Mouse (Mus musculus): ENCODE data around the gene Fam71e1.

The Fam71e1 gene

GRCm38 (mm10) chr7:44471880-44472557 lies 24.4 kb upstream of the Fam71e1 start:
- DNase-seq, result peak; percentile 60

GRCm38 (mm10) chr7:44472558-44472885 lies 23.9 kb upstream of the Fam71e1 start:
- DNase-seq, result no peak

GRCm38 (mm10) chr7:44472961-44473646 lies 23.3 kb upstream of the Fam71e1 start:
- peak; percentile 62 for DNase-seq

GRCm38 (mm10) chr7:44474419-44474818 lies 22.0 kb upstream of the Fam71e1 start:
- DNase-seq, result peak; percentile 76

DNA sequence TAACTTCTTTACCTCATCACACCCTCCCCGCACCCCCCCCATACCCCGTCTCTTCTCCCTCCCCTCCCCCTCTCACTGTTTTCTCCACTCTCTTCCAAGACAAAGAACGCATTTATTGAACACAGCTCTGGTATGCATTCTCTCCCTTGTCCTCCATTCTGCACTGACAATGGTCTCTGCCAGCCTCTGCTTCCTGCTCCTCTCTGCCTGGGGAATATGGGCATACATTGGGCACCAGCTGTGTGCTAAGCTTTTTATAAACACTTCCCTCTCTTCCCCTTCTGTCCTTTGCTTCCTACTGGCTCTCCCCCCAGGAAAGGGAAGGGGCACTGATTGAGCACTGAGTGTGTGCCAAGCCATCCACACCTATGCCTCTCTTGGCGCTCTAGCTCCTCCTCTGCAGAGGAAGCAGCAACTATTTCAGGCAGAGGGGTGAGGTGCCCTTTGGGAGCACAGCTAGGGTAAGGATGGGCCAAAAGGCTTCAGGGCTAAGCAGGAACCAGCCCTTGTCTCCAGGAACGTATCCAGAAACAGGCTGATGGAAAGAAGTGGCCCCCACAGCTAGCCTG lies 21.3 kb upstream of the Fam71e1 start:
- peak; percentile 35 for DNase-seq

DNA sequence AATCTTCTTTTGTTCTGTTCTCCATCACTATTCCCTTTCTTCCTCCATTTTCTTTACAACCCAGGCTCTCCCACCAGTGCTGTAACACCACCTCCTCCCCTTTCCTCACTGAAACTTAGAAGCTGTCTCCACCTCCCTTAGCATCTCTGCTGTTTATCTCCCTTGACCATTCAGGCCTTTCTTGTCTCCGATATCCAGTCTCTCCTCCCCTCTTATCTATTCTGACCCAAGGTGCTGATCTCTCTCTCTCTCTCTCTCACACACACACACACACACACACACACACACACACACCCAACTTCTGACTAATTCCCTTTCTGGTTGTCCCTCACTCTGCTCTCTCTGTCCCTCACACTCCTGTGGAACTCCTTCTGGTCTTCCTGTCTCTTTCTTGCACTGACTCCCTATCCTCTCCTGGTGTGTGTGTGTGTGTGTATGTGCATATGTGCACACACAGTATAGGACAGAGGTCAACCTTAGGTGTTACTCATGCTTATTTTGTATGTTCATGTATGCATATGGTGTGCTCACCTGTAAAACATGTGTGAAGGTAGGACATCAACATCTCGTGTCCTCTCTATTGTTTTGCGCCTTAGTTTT lies 13.4 kb upstream of the Fam71e1 start:
- no peak for DNase-seq

GRCm38 (mm10) chr7:44484109-44484508 lies 12.3 kb upstream of the Fam71e1 start:
- DNase-seq, result peak; percentile 1

GRCm38 (mm10) chr7:44484841-44485571 lies 11.4 kb upstream of the Fam71e1 start:
- DNase-seq, result peak; percentile 77

DNA sequence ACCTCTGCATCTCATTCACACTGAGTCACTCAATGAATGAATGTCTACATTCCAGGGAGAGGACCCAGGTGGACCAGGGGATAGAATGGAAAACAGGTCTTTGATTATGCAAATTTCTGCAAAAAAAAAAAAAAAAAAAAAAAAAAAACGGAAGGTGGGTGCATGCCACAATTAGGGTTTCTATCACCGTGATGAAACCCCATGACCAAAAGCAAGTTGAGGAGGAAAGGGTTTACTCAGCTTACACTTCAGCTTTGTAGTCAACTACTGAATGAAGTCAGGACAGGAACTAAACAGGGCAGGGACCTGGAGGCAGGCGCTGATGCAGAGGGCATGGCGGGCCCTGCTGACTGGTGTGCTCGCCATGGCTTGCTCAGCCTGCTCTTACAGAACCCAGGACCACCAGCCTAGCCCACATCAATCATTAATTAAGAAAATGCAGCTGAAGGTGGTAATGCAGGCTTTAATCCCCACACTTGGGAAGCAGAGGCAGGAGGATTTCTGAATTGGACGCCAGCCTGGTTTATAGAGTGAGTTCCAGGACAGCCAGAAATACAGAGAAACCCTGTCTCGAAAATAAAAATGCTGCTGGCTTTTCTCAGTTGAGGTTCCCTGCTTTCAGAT lies 10.7 kb upstream of the Fam71e1 start:
- DNase-seq, result peak; percentile 16

DNA sequence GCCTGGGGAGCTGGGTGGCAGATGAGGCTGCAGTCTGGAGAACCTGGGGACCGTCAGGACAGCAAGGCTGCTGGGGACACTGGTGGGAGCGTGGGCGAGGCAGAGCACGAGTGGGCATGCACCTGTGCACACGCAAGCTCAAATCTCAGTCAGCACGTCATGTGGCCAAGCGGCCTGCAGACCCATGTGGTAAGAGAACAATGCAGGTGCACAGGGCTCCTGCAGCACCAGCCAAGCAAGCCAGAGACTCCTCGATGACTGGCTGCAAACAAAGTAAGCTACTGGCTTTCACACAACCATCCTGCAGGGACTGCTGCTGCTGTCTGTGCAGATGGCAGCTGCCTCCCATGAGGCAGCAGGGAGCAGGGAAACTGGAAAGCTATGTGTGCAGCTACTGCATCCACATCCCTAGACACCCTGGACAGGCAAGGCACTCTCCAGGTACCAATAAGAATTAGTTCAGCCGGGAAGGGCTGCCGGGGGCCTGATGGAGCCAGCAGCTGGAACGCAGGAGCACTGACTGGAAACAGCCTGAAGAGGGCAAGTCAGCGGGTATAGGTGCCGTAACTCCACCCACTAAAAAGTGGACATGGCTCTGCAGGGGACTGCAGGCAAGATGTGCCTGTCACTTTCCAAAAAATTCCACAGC lies 9.3 kb upstream of the Fam71e1 start:
- DNase-seq, result peak; percentile 18

GRCm38 (mm10) chr7:44487936-44488335 lies 8.4 kb upstream of the Fam71e1 start:
- peak; percentile 9 for DNase-seq

DNA sequence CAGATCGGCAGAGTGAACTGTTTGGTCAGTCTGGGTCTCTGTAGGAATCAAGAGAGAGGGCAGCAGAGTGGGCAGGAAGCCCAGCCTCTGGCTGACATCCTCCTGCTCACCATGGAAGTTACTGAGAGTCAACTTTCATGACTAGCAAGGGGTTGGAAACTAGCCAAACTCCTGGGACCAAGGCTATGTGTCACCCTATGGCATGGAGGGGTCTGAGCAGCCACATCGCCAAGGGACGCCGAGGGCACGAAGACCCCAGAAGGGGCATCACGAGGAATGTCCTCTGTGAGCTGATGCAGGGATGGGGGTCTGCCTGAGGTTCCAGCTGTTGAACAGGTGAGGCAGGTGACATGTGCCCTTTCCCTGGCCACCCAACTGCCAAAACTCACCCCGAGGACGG lies 7.8 kb upstream of the Fam71e1 start:
- DNase-seq, result peak; percentile 33

- peak; percentile 32 for DNase-seq
These were observed 6.1 kb upstream of the Fam71e1 start for GRCm38 (mm10) chr7:44490281-44490680.

DNA sequence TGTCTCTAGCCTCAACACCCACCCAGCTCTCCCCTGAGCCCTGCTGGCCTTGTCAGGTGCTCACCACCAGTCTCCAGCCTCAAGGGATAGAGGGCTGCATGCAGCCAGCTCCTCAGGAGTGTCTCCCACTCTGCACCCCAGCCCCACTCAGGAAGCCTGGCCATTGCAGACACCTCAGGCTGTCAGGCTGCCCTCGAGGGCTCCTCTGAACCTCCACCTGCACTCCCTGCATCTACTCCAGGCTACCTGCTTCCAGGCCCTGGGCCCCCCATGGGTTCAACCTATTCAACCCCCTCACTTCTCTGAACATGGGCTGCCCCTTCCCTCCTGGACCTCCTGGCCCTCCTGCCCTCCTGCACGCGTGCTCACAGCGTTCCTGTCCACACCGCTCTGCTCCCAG lies 5.0 kb upstream of the Fam71e1 start:
- no peak for DNase-seq

- no peak for DNase-seq
These were observed 4.1 kb upstream of the Fam71e1 start for GRCm38 (mm10) chr7:44492166-44492826.

DNA sequence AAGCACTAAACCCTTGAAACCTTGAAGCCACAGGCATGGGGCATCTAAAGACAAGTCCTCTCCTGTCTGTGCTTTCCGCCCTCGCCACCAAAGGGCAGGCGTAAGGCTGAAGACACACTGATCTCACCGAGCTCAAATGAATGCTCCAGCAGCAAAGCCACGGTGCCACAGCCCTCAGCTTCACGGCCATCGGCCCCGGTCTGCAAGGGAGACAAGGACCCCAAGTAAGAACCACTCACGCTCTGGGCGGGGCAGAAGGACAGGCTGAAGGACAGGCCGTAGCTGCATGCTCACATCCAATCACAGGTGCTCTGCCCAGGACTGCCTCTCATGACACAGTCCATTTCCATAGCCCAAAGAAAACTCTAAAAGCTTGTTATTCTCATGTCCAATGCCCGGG lies 1.7 kb upstream of the Fam71e1 start:
- peak; percentile 46 for DNase-seq

- peak; percentile 51 for DNase-seq
These were observed 1.3 kb upstream of the Fam71e1 start for GRCm38 (mm10) chr7:44495086-44495485.

DNA sequence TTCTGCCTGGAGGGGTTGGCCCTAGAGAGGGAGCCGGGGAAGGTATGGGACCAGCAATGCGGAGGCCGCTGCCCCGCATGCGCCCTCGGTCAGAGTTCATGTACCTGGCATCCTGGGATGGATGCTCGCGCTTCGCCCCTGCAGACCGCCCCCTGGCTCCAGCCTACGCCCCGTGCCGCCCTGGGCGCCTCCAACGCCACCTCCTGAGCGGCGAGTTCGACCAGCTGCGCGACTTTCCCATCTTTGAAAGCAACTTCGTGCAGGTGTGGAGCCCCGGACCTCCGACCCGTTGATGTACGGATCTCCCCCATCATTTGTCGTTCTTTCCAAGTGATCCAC lies 359 bp downstream of the Fam71e1 start:
- DNase-seq, result no peak

- peak; percentile 68 for DNase-seq
These were observed 1.1 kb downstream of the Fam71e1 start for GRCm38 (mm10) chr7:44497361-44498055.

DNA sequence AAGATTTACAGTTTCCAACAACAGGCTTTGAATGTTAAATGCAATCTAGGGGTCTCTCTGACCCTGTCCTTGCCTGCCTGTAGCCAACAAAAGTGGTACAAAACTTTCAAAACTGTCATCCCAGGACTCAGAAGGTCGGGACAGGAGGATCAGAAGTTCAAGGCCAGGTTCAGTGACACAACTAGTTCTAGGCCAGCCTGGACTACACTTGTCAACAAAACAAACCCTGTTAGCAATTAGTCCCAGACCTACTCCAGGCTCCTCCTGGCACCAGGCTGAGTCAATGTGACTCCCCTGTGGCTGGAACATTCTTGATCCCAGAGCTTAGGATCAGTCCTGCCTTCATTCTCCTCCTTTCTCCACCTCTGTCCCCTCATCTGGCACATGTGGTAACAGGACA lies 2.5 kb downstream of the Fam71e1 start:
- DNase-seq, result no peak

DNA sequence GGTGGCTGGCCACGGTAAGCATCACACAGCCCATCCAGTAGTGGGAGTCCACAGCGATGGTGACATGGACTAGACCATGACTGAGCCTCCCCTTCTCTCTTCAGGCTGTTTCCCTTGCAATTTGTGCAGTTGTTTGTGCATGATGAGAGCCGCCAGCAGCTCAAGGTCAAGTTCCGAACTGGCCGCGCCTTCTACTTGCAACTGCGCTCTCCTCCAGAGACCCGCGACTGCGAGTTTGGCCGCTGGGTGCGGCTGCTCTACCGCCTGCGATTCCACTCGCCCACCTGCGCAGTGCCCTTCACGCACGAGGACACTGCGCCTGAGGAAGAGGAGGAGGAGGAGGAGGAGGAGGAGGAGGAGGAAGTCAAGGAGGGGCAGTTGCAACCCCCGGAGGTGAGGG lies 3.7 kb downstream of the Fam71e1 start:
- no peak for DNase-seq
